Mouse (Mus musculus) layer of hippocampus, adult 9-11 months (tissue): ENCODE results near the gene Map4k2.
A peak's percentile ranks its signal among the peaks of the same experiment; 100 is the strongest.

Source experiments
- DNase-seq: peaks from one replicate; pipeline ENCODE4 v3.0.0; 2022

Map4k2 gene

DNA sequence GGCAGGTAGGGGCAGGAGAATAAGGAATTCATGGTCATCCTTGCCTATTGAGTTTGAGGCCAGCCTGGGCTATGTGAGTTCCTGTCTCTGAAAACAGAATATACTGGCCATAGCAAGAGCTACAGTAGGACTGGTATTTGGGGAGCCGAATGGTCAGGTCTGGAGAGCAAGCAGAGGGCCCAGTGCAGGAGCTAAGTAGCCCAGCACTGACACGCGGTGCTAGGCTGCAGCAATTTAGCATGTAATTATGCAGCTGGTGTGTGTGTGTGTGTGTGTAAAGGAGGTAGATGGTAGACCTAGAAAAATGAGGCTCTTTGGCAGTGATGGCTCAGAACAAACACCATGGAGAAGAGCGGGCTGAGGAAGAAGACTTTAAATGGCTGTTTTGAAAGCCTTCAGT, 6.7 kb downstream of the Map4k2 start:
- no peak for DNase-seq

DNA sequence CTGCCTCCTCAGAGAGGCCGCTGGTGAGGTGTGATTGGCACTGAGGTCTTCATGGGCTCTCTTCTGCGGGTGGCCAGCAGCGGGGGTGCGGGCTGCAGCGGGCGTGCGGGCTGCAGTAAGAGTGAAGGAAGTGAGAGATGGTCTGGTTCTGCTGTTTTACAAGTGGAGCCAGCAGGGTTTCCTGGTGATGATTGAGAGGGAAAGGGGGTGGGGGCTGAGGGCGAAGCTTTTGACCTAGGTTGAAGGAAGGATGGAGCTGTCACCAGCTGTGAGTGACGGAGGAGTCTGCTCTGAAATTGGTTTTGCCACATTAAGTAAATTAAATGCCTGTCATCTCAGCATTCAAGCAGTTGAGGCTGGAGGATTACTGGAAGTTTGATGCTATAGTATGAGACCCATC, 7.8 kb downstream of the Map4k2 start:
- no peak for DNase-seq

DNA sequence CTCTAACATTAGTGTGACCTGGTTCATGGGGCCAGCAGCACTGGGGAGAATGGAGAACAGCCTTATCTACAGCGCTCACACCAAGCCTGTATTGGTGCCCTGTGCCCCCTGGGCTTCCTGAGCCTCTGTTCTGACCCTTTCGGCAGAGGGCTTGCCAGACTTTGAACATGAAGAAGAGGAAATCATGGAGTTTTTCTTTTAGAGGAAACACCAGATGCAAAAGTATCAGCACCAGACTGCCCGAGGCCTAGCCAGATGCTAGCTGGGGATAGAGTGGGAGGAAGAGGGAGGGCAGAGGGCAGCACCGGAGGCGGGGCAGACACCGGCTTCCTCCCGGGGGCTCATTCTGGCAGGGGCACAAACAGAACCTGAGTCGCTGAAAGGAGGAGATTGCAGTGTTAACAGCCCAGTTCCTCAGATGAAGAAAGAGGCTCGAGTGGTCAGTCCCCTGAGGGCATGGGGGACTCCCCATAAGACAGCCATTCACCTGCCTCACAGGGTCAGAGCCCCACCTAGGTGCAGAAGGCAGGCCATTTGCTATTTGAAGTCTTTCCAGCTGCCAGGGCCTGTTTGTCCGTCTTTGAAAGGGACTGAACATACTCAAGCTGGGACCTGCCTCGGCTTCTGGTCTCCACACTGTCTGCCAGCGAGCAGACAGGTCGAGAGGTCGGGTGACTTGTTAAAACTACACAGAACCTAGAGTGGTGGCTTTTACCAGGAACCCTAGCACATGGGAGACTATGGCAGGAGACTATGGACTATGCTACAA, 8.5 kb downstream of the Map4k2 start:
- no peak for DNase-seq

DNA sequence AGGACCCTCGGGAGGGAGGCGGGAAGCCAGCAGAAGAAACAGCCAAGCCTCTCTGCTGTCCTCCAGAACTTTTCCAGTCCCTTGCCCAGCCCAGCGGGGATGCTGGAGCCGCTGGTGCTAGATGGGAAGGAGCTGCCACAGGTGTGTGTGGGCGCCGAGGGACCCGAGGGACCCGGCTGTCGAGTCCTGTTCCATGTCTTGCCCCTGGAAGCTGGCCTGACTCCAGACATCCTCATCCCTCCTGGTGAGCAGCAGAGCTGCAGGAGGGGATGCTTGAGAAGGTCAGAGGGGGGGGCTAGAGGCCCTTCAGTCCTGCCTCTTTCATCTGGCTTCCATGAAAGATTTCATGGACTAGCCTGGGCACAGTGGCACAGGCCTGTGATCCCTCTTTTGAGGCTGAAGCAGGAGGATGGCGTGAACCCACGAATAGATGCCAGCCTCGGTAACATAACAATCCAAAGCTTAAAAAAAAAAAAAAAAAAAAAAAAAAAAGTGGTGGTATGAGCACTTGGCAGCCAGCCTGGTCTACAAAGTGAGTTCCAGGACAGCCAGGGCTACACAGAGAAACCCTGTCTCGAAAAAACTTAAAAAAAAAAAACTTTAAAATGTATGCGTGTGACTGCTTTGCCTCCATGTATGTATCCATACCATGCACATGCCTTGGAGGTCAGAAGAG, 10.6 kb downstream of the Map4k2 start:
- no peak for DNase-seq

DNA sequence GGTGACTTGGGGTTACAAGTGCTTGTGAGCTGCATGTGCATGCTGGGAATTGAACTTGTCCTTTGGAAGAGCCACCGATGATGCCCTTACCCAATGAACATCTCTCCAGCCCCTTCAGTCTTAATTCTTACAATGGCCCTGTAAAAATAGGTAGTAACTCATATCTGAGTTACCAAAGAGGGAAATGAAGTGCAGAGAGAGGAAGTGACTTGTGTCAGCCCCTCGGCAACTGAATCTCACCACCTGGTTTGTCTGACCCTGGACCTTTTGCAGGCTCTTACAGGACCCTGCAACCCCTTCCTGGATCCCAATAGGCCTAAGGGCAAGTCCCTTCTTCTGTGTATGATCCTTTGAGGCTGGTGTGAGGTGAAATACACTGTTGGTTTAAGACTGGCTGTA, 11.2 kb downstream of the Map4k2 start:
- no peak for DNase-seq

DNA sequence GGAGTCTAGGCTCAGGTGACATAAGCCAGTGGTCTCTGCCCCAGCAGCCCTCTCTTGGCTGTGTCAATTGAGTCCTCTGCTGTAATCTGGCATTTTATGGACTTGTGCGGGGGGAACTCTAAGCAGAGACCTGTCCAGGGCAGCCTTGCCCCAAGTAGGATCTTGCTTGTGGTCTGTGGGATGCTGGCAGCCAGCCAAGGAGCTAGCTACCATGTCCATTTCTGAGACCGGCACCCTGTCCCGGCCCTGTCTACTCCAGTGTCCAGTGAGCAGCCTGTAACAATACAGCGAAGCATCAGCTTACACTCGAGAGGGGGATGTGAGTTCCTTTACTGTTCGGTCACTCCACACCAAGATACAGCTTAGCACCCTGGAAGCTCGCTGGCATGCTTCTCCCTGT, 13.1 kb downstream of the Map4k2 start:
- no peak for DNase-seq

DNA sequence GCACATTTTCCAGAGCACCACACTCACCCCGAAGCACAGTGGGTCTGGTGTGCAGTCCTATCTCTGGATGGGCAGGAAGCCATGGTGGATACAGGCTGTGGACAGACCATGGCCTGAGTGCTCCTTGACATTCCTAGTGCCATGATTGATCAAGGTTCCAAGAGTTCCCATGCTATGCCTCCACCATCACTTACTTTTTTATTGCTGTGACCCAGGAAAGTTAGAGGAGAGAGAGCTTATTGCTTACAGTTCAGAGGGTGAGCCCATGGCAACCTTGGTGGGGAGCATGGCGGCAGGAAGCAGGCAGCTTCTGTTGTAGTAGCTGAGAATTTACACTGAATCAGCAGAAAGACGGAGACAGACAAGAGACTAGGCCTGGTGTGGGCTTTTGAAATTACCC, 20.4 kb downstream of the Map4k2 start:
- DNase-seq: no peak

DNA sequence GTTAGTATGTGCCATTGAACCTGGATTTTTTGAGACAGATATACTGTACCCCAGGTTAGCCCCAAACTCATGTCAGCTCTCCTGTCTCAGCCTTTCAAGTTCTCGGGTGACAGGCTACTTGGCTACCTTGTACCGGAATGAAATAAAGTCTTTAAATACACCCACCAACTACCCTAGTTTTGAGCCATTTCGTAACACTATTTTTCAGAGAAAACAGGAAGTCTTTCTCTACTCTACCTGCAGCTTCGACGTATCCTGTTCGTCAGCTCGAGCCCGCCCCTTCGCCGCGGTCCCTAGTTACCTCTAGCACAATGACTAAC, 22.1 kb downstream of the Map4k2 start:
- DNase-seq: no peak

DNA sequence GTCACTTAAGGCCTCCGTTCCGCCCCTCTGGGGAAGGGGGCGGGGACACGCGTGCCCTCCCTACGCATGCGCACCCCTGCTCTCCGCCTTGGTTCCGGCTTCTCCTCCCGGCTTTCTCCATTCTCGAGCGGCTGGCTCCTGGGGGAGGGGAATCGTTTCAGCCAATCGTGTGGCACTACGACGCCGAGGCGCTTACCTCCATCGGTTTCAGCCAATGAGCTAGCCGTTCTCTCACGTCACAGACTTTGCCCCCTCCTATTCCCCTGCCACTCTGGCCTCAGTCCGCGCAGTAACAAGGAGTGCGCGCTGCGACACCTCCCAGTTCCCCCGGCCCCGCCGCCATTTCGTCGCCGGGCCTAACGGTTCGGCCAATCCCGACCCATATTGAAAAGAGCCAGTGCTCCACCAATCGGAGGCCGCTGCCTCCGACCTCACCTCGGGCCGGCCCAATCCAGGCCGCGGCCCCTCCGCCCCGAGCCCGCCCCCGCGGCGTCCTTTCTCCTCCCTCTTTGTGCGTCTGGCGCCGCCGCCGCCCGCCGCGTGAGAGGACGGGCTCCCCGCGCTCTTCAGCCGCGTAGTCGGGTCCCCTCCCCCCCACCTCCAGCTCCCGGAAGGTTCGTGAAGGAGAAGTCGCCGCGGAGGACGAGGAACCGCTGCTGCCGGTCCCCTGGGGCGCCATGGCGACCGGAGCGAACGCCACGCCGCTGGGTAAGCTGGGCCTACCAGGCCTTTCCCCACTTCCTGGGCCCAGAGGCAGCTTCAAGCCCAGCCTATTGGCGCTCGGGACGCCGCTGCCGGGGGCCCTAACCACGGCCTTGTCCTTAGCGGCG, 22.7 kb downstream of the Map4k2 start, which contains the start of gene Sf1:
Sf1 (plus strand) TSS at position 280 of the 830 bp plus-strand sequence.
- DNase-seq: peak; percentile 100

DNA sequence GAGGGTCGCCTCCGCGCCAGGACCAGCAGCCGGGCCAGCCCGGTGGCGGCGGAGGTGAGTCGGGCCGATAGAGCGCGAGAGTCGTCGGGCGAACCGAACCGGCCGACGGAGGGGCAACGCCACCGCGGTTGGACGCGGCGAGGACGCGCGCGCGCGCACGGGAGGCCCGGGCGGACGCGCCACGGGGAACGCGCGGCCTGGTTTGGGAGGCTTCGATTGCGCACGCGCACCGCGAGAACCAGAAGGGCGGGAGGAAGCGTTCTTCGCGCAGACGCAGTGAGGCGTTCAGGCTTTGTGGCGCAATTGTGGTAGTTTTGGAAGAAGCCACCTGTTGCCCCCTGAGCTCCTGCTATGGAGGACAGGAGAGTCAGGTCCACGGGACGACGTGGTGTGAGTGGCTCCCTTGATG, 23.4 kb downstream of the Map4k2 start:
- DNase-seq: peak; percentile 92

DNA sequence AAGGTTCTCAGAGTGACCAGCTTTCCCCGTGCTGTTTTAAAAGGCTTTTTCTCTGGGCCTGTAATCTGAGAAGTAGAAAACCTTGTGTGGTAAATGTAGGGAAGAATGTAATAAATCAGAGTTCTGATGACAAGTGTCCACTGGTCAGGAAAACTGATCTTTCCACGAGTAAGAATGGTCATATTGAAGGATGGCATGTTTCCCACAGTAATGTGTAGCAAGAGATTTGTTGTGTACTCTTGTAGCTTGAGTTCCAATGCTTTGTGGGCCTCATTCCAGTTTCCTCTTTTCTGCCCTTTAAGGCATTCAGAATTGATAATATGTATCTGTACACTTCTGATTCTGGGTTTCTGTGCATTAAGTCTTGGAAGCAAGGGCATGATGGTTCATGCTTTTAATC, 23.9 kb downstream of the Map4k2 start:
- DNase-seq: no peak

DNA sequence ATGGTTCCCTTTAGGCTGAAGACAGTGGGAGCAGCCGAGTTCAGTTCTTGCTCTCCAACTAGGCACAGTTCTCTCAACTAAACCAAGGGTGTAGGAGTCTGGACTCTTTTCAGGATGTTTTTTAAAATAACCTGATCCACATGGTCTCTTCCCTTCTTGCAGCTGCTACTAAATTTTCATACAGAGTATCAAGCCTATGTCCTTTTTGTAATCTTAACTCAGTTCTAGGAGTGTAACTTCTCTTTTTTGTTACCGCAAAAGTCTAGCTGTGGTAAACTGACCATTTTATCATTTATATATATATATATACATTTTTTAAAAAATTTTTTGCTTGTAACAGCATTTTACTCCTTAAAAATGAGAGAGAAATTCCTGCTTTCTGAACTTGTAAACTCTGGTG, 29.2 kb downstream of the Map4k2 start:
- no peak for DNase-seq

DNA sequence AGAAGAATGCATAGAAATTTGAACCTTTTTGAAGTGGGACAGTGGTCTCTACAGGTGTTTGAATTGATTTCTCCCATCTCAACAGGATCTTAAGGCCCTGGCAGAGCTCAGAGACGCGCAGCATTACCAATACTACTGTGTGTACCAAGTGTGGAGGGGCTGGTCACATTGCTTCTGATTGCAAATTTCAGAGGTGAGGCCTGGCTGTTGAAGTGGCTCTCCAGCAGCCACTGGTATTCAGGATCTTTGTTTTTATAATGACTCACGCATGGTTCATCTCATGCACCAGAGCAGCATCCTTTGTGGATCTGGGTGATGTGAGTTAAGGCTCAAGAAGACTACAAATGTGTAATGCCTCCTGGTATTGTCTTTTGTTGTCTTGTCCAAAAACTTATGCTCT, 31.5 kb downstream of the Map4k2 start:
- DNase-seq: no peak

DNA sequence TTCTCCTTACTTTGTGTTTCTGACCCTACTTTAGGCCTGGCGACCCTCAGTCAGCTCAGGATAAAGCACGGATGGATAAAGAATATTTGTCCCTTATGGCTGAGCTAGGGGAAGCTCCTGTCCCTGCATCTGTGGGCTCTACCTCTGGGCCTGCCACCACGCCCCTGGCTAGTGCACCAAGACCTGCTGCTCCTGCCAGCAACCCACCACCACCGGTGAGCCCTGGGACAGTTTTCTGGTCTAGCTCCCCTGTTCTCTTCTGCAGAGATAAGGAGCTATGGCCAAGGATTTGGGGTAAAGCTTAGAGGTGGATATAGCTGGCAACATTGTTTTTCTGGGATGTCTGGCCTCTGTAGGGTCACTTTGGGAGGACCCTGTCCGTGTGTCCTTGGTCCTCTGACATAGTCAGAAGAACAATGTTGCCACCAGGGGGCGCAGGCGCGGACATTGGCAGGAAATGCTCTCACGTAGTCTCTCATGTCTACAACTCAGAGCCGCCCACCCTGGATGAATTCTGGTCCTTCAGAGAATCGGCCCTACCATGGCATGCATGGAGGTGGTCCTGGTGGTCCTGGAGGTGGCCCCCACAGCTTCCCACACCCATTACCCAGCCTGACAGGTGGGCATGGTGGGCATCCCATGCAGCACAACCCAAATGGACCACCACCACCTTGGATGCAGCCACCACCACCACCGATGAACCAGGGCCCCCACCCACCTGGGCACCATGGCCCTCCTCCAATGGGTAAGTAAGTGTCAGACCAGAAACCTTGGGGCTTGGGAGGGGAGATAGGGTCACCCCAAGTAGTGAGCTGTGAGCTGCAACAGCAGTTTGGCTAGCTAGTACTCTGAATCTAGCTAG, 32.8 kb downstream of the Map4k2 start:
- peak; percentile 49 for DNase-seq

DNA sequence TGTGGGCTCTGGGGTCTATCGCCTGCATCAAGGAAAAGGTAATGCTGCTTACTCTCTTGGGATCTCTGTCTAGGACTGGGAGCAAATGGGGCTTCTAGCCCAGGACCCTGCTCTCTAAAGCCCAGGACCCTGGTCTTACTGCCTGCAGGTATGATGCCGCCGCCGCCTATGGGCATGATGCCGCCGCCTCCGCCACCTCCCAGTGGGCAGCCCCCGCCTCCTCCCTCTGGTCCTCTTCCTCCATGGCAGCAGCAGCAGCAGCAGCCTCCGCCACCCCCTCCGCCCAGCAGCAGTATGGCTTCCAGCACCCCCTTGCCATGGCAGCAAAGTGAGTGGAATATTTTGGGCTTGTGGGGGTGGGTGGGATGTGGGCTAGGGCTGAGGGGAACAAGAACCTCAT, 33.6 kb downstream of the Map4k2 start:
- DNase-seq: no peak

DNA sequence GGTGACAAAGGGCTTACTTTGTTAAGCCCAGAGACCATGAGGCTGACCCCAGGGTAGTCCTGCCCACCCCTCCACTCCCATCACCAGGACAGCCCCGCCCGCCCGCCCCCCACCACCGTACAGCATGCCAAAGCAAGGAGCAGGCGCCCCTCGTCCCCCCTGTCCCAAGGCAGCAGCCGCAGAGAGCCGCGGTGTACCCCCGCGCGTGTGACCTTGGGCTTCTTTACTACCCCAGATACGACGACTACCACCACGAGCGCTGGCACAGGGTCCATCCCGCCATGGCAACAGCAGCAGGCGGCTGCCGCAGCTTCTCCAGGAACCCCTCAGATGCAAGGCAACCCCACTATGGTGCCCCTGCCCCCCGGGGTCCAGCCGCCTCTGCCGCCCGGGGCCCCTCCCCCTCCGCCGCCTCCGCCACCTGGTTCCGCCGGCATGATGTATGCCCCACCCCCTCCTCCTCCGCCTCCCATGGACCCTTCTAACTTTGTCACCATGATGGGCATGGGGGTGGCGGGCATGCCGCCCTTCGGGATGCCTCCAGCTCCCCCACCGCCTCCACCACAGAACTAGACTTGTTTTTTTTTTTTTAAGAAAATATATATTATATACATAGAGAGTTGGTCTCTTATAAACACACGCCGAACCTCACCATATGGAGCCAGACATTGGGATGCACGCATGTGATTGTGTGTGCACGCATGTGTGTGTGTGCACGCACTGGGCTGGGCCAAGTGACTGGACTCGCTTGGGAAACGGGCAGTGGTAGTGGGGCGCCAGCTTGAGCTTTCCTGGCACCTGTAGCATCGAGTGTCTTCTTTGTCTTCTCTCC, 34.7 kb downstream of the Map4k2 start:
- no peak for DNase-seq

DNA sequence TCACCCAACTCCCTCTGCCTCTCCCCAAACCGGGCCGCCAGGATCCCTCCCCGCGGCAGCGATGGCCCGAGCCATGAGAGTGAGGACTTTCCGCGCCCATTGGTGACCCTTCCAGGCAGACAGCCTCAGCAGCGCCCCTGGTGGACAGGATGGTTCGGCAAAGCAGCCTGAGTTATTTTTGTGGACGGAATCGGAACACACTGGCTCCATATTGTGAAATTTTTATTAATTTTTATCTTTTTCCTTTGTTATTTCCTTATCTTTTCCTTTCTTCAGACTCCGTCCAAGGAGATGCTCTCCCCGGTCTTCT, 35.3 kb downstream of the Map4k2 start:
- DNase-seq: no peak

DNA sequence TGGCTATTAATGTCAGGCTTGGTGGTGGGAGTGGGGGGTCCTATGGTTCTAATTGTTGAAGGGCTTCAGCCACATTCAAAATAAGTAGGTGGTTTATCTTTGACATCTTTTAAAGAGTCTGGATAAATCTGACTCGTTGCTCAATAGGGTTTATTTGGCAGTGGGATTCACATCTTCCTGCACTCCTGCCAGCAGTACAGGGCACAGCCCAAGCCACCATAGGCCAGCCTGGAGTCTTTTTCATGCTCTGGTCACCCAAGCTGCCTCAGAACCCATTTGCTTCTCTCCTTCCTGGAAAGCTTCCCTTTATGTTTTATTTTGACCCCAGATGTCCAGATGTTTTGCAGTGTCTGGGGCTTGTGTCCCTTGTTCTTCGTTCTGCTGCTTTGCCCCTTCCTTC, 35.7 kb downstream of the Map4k2 start:
- no peak for DNase-seq

DNA sequence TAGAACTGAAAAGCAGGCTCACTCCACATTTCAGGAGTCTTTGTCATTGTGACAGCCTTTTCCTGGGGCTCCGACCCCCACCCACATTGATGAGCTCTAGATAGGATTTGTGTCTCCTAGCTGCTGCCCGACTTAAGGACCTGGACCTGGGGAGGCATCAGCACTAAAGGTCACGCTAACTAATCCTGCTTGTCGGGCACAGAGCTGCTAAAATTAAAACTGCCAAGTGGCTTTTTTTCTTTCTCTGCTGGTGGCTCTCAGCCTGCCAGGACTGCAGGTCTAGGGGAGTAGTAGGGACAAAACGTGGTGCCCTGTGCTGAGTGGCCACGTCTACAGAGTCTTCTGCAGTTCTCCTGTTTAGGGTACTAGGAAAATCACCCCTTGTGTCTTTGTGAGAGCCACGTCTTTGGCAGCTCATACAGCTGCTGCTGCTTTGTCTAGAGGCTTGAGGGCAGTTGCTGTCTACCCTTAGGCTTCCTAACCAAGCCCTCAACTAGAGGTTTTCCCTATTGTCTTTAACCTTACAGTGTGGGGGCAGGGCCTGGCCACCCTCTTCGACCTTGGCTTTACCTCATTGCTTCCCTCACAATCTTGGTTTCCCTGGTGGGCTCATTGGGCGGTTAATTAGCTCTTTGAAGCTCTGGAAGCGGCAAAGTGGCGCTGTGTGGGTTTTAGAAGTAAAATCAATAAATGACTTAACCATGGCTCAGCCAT, 36.5 kb downstream of the Map4k2 start:
- no peak for DNase-seq

DNA sequence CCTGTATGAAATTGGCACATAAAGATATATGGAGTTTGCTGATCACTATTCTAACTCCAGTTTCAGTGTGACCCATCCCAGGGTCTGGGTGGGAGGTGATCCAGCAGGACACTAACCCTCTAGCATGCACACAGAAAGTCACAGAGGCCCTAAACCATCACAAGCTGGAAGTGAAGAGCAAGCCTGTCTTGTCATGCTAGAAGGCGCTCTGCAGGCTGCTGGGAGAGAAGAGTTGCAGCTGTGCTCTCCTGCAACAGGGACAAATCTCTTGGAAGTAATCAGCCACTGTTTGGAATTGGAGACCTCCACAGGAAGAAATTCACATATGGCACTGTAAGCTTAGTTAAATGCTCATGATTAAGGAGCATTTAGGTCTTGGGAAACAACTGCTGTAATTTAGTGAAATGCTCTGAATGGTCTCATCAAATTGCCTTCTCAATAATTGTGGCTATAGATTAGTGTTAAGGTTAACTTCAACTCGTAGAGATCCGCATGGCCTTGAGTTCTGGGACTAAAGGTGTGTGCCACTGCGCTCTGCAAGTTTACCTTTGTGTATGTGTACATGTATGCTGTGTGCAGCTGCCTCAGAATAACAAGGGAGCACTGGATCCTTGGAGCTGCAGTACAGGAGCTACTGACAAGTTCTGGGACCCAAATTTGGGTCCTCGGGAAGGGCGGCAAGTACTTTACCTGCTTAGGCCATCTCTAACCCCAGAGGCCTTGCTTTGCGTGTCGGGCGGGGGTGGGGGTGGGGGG, 39.7 kb downstream of the Map4k2 start:
- DNase-seq: no peak

DNA sequence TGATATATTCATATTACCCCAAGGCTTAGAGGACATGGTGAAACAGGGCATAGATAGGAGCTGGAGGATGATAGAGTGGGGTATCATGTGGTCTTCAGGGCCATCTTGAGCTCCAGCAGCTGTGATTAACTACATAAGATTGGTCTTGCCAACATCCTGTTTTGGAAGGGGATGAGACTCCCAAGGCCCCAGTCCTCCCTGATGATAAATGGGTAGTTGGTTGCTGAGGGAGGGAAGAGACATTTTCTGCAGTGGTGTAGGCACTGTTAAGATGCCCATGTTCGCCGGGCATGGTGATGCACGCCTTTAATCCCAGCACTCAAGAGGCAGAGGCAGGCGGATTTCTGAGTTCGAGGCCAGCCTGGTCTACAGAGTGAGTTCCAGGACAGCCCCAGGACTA, 40.3 kb downstream of the Map4k2 start:
- DNase-seq: no peak
